Mouse (Mus musculus) retina, adult 2 months (tissue): ENCODE results near the gene Cacnb2.

ENCODE experiments used
- DNase-seq: peaks from one replicate; pipeline ENCODE4 v3.0.0-alpha.2; 2012; ENCODE audit warnings: low read depth, low spot score

The Cacnb2 gene

DNA sequence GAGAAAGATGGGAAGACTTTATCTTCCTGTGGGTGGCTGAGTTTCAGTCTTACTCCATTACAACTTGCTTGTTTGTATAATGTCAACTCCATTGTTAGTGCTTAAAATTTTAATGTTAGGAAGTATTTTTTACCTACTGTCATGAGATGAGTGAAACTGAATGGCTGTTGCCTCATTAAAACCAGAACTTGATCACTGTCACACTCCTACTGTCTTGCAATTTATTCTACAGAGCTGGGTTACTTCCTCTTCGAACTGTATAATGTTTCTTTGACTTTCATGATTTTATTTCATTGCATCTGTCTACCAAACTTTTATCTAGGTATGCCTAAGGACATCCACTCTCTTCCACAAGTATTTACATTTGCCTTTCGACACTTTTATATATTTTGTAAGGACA lies 358.6 kb downstream of the Cacnb2 start:
- no peak for DNase-seq

DNA sequence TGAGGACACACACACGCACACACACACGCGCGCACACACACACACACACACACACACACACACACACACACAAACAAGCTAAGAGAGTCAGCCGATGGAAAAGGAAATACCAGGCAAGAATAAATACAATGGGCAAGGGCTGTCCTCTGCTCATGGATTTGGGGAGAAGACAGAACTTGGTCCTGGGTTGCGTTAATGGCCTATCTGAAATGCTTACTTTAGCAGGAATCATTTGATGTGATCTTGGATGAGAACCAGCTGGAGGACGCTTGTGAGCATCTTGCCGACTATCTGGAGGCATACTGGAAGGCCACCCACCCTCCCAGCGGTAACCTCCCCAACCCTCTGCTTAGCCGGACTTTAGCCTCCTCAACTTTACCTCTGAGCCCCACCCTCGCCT lies 381.1 kb downstream of the Cacnb2 start:
- no peak for DNase-seq

DNA sequence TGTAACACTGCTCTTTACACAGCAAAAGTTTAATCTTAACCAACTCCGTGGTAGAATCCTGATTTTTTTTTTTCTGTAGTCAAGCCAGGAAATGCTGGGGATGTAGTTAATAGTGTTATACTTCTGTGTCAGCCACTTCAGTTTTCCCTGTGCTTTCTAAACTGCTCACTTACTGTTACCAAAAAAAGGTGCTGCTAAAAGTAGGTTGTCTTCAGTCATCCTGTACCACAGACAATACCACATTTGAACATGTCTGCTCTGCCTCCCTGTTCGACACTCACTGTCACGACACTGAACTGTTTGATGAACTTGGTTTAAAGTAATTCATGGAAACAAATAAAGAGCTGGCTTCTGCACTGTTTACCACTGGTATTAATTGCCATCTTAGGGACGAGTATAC lies 385.6 kb downstream of the Cacnb2 start:
- DNase-seq, result no peak

DNA sequence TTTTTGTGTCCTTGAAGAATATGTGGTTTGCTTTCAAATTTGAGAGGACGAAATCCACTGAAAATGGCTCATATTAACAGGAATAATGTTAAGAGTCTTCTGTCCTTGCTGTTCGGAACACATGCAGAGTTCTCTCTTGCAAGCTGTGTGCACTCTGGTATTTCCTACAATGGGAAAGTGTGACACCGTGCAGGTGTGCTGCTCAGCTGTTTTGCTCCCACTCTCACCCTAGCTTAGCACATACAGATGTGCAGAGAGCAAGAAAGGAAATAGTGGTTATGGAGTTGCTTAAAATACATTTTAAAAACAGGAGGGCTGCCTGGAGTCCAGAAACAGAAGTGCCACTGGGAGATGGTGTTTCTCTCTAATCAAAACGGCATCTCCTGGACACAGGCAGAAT lies 386.5 kb downstream of the Cacnb2 start:
- no peak for DNase-seq

DNA sequence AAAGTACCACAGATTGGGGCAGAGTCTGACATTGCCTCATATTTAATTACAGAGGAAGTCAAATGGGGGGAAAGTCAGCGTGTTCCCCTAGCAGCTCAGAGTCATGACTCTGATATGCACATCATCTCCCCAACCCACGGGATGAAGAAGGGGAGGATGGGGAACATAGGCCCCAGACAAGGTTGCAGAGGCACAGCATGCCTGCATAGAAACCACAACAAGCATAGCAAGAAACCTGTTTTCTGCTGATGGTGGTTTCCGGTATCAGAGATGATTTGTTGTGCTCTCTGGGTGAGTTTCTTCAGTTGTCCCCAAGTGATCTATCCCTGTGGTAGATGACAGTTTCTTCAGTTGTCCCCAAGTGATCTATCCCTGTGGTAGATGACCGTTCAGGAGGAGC lies 389.6 kb downstream of the Cacnb2 start:
- no peak for DNase-seq

DNA sequence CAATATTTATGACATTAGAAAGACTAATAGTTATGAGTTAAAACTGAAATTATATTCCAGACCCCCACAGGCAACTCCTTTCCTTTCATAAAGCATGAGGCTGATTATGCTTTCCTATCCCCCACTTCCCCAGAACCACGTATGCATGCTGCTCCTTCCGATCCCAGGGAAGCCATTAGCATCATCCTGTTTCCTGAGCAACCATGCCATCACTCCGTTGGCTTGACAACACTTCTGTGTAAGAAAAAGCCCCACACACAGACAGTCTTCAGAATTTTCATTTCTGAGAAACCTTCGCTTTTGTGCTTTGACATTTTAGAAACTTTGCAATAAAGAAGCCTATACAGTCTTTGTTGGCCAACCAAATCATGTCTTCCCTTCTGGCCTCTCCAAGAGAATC lies 393.1 kb downstream of the Cacnb2 start:
- DNase-seq, result no peak

DNA sequence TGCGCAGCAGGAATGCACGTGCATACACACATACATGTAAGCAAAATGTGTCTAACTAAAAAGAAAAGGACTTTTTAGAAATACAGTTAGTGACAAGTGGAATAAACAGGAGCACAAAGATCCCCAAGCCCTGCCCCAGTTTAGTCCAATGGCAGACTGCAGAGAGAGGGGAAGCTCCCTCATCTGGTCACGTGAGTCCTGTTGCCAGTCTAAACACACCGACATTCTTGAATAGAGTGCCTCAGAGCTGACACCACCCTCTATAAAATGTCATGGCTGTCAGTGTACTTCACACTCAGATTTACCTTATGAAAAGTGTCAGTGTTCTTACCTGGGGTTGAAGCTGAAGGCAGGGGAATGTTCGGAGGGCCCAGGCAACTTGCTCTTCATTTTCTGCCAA lies 394.9 kb downstream of the Cacnb2 start:
- no peak for DNase-seq

DNA sequence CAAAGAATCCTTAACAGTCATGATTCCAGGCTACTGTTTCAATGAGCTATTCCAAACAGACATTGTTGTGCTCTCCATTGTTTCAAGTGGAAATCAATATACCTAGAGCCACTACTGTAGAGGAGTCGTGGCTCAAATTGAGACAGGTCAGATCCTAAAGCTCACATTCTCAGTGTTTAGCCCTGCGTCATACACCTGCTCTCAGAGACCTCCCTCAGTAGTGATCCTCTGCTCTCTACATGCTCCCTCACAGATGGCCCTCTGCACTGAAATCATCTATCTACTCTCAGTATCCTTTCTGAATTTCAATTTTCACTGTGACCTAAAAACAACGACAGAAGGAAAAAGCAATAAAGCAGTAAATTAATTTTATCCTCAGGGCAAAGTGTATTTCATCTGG lies 404.6 kb downstream of the Cacnb2 start:
- DNase-seq, result no peak

DNA sequence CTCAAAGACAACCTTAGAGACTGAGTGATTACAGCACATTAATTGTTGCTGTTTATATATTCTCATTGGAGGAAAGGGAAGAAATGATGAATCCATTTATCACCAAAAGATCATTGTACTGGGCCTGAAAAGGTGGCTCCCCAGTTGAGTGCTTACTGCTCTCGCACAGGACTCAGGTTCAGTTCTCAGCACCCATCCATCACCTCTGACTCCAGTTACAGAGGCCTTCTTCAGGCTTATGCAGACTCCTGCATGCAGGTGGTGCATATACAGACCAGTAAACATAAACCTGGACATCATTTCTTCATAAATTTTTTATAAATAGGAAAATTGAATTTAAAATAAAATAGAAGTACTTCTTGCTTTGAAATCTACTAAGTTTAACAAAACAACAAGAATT lies 405.2 kb downstream of the Cacnb2 start:
- DNase-seq, result no peak

DNA sequence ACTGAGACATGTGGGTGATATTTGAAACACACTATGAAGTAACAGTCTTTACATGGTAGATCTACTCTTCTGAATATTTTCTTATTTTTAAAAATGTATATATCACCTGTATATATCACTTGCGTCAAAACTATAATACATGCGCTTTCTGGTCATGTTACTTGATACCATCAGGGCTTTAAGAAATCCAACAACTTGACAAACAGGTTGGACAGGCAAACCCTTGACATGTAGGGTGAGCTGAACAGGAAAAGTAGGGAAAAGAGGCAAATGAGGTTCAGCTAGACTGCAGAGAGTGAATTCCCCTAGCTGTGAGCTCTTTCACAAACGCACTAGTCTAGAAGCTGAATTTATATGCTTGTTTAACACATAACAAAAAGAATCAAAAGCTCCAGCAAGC lies 423.9 kb downstream of the Cacnb2 start:
- no peak for DNase-seq

DNA sequence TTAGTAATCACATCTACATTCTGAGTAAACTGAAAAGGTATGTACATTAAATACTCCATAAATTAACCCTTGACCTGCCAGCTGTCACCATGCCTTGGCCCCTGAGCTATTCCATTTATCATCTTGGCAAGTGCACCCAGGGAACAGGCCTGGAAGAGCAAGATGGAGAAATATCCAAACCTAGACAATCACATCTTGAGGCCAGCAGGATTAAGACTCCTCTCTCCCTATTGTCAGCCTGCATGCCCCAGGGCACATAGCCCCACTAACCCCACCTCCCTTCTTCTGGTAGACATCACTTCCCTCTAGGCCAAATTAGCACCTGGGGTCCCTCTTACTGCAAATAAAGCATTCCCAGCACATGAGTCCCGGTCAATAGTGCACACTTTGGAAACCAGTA lies 424.9 kb downstream of the Cacnb2 start:
- no peak for DNase-seq
